Mouse (Mus musculus): ENCODE data around the gene Hacl1. TPM values are rescaled to one million over a fixed set of nuclear protein-coding genes. Genes with fewer than 3 reads are reported as not detected.

Hacl1 gene
- polyA plus RNA-seq, 1 experiment, result 6.0 TPM

GRCm38 (mm10) chr14:31651206-31651605 is 10.1 kb upstream of the Hacl1 start:
- no peak overlapping the region for H3ac ChIP-seq (ENCODE audit: control insufficient read depth, insufficient read length)
- H3K4me2 ChIP-seq (ENCODE audit: low read depth), result no peak overlapping the region
- no peak for TF ChIP-seq E2F4 (IDR thresholded peaks at IDR 0.05; ENCODE audit: insufficient read depth)
- no peak overlapping the region for H3K4me3 ChIP-seq
- H3K36me3 ChIP-seq (ENCODE audit: control insufficient read depth, insufficient read depth), result no peaks in the 10 kb centered on the region
- no peaks in the 10 kb centered on the region for H3K79me2 ChIP-seq (ENCODE audit: control insufficient read depth, insufficient read depth)
- H3K27me3 ChIP-seq (ENCODE audit: control insufficient read depth, insufficient read depth, insufficient read length), result no peaks in the 10 kb centered on the region

- Histone ChIP-seq H3K4me3 (no peak overlapping the region), H3ac (ENCODE audit: control insufficient read depth, insufficient read length) (no peak overlapping the region)
- TF ChIP-seq POLR2AphosphoS2 (IDR thresholded peaks at IDR 0.05; ENCODE audit: insufficient read length, low read depth) (no peak), MYOG (IDR thresholded peaks at IDR 0.05; ENCODE audit: control insufficient read depth in 1 of 3, insufficient read depth in 1 of 3, insufficient read length in 2 of 3, low read depth in 2 of 3) (no peak), MYOD1 (IDR thresholded peaks at IDR 0.05; ENCODE audit: control insufficient read depth in 1 of 3, insufficient read length in 2 of 3, low read depth in 2 of 3) (no peak), CEBPB (IDR thresholded peaks at IDR 0.05; ENCODE audit: insufficient read depth, poor library complexity, severe bottlenecking) (no peak)
These were observed 9.3 kb upstream of the Hacl1 start for GRCm38 (mm10) chr14:31650347-31650746.

GRCm38 (mm10) chr14:31647991-31648390 is 6.9 kb upstream of the Hacl1 start:
- Histone ChIP-seq H3K36me3 (ENCODE audit: control insufficient read depth, insufficient read depth) (no peaks in the 10 kb centered on the region), H3K4me2 (ENCODE audit: low read depth) (no peak overlapping the region), H3K27me3 (ENCODE audit: control insufficient read depth, insufficient read depth, insufficient read length) (no peaks in the 10 kb centered on the region), H3ac (ENCODE audit: control insufficient read depth, insufficient read length) (no peak overlapping the region), H3K79me2 (ENCODE audit: control insufficient read depth, insufficient read depth) (no peaks in the 10 kb centered on the region), H3K4me3 (no peak overlapping the region)
- TF ChIP-seq REST (IDR thresholded peaks at IDR 0.05; ENCODE audit: insufficient read depth, insufficient read length) (no peak), MYOD1 (IDR thresholded peaks at IDR 0.05; ENCODE audit: control insufficient read depth in 1 of 3, insufficient read length in 2 of 3, low read depth in 2 of 3) (no peak), POLR2AphosphoS2 (IDR thresholded peaks at IDR 0.05; ENCODE audit: insufficient read length, low read depth) (no peak), SRF (IDR thresholded peaks at IDR 0.05; ENCODE audit: control insufficient read depth, insufficient read length, low read depth) (no peak), MYOG (IDR thresholded peaks at IDR 0.05; ENCODE audit: control insufficient read depth in 1 of 3, insufficient read depth in 1 of 3, insufficient read length in 2 of 3, low read depth in 2 of 3) (no peak), MAX (IDR thresholded peaks at IDR 0.05; ENCODE audit: low read depth) (no peak)

More at GRCm38 (mm10) chr14:31650347-31650746, 9.3 kb upstream of the Hacl1 start:
- Histone ChIP-seq H3K79me2 (ENCODE audit: control insufficient read depth, insufficient read depth) (no peaks in the 10 kb centered on the region), H3K27me3 (ENCODE audit: control insufficient read depth, insufficient read depth, insufficient read length) (no peaks in the 10 kb centered on the region), H3K36me3 (ENCODE audit: control insufficient read depth, insufficient read depth) (no peaks in the 10 kb centered on the region), H3K4me2 (ENCODE audit: low read depth) (no peak overlapping the region)

- H3K79me2 ChIP-seq (ENCODE audit: control insufficient read depth, insufficient read depth), result peaks cover 10% of the 10 kb centered on the region
- no peaks in the 10 kb centered on the region for H3K27me3 ChIP-seq (ENCODE audit: control insufficient read depth, insufficient read depth, insufficient read length)
- H3K4me3 ChIP-seq, result no peak overlapping the region
- no peaks in the 10 kb centered on the region for H3K36me3 ChIP-seq (ENCODE audit: control insufficient read depth, insufficient read depth)
- TF ChIP-seq SRF (IDR thresholded peaks at IDR 0.05; ENCODE audit: control insufficient read depth, insufficient read length, low read depth), result no peak
- TF ChIP-seq MAX (IDR thresholded peaks at IDR 0.05; ENCODE audit: low read depth), result no peak
- no peak for TF ChIP-seq TCF3 (IDR thresholded peaks at IDR 0.05; ENCODE audit: insufficient read length, low read depth)
- TF ChIP-seq POLR2A (IDR thresholded peaks at IDR 0.05; ENCODE audit: insufficient read length, low read depth), result no peak
- no peak overlapping the region for H3ac ChIP-seq (ENCODE audit: control insufficient read depth, insufficient read length)
- no peak overlapping the region for H3K4me2 ChIP-seq (ENCODE audit: low read depth)
These were observed 4.8 kb upstream of the Hacl1 start for GRCm38 (mm10) chr14:31645920-31646319.

GRCm38 (mm10) chr14:31644931-31645547 is 4.0 kb upstream of the Hacl1 start:
- H3K4me2 ChIP-seq (ENCODE audit: low read depth), result no peak overlapping the region
- TF ChIP-seq POLR2A (IDR thresholded peaks at IDR 0.05; ENCODE audit: insufficient read length, low read depth), result no peak
- no peak for TF ChIP-seq POLR2AphosphoS2 (IDR thresholded peaks at IDR 0.05; ENCODE audit: insufficient read length, low read depth)

GRCm38 (mm10) chr14:31644183-31644830 is 3.2 kb upstream of the Hacl1 start:
- TF ChIP-seq CEBPB (IDR thresholded peaks at IDR 0.05; ENCODE audit: insufficient read depth, poor library complexity, severe bottlenecking) (no peak), POLR2A (IDR thresholded peaks at IDR 0.05; ENCODE audit: insufficient read length, low read depth) (no peak), USF1 (IDR thresholded peaks at IDR 0.05; ENCODE audit: low read depth) (no peak), MYOG (IDR thresholded peaks at IDR 0.05; ENCODE audit: control insufficient read depth in 1 of 3, insufficient read depth in 1 of 3, insufficient read length in 2 of 3, low read depth in 2 of 3) (no peak), SRF (IDR thresholded peaks at IDR 0.05; ENCODE audit: control insufficient read depth, insufficient read length, low read depth) (no peak), MAX (IDR thresholded peaks at IDR 0.05; ENCODE audit: low read depth) (no peak), MYOD1 (IDR thresholded peaks at IDR 0.05; ENCODE audit: control insufficient read depth in 1 of 3, insufficient read length in 2 of 3, low read depth in 2 of 3) (no peak), E2F4 (IDR thresholded peaks at IDR 0.05; ENCODE audit: insufficient read depth) (no peak), TCF3 (IDR thresholded peaks at IDR 0.05; ENCODE audit: insufficient read length, low read depth) (no peak), TCF12 (IDR thresholded peaks at IDR 0.05; ENCODE audit: insufficient read depth, poor library complexity, severe bottlenecking) (no peak), REST (IDR thresholded peaks at IDR 0.05; ENCODE audit: insufficient read depth, insufficient read length) (no peak), POLR2AphosphoS2 (IDR thresholded peaks at IDR 0.05; ENCODE audit: insufficient read length, low read depth) (no peak)
- H3K4me3 ChIP-seq, result no peak overlapping the region

More at GRCm38 (mm10) chr14:31644931-31645547, 4.0 kb upstream of the Hacl1 start:
- Histone ChIP-seq H3K36me3 (ENCODE audit: control insufficient read depth, insufficient read depth) (no peaks in the 10 kb centered on the region), H3K79me2 (ENCODE audit: control insufficient read depth, insufficient read depth) (peaks cover 10% of the 10 kb centered on the region), H3ac (ENCODE audit: control insufficient read depth, insufficient read length) (no peak overlapping the region), H3K27me3 (ENCODE audit: control insufficient read depth, insufficient read depth, insufficient read length) (no peaks in the 10 kb centered on the region), H3K4me3 (no peak overlapping the region)

More at GRCm38 (mm10) chr14:31644183-31644830, 3.2 kb upstream of the Hacl1 start:
- peaks cover 10% of the 10 kb centered on the region for H3K79me2 ChIP-seq (ENCODE audit: control insufficient read depth, insufficient read depth)
- H3K36me3 ChIP-seq (ENCODE audit: control insufficient read depth, insufficient read depth), result no peaks in the 10 kb centered on the region
- no peaks in the 10 kb centered on the region for H3K27me3 ChIP-seq (ENCODE audit: control insufficient read depth, insufficient read depth, insufficient read length)
- H3K4me2 ChIP-seq (ENCODE audit: low read depth), result no peak overlapping the region
- no peak overlapping the region for H3ac ChIP-seq (ENCODE audit: control insufficient read depth, insufficient read length)

Measured in myocyte (in vitro differentiated cells).